Mouse (Mus musculus): ENCODE data around the gene Spire2.

- TF ChIP-seq CTCF (IDR thresholded peaks at IDR 0.05; ENCODE audit: borderline replicate concordance, insufficient read depth, low read depth, low read length) (no peak), POLR2A (IDR thresholded peaks at IDR 0.05; ENCODE audit: borderline replicate concordance, insufficient read depth, low read length) (no peak)
Measured at GRCm38 (mm10) chr8:123292281-123292680, 40.2 kb upstream of the Spire2 start.

Data from cerebellum, adult 2 months (tissue).